Mouse (Mus musculus) spleen, embryonic (tissue): ENCODE data around the gene Rph3a.

ENCODE experiments used
- CTCF ChIA-PET: fragments of 350-600 bp; sonication (Branson Sonifier 250); formaldehyde crosslinking; loops from one replicate; lab custom pipeline; 2022; lab: Charles Lee

Rph3a gene

GRCm38 (mm10) chr5:121009811-121010569 is at the start of gene Rph3a:
Gene Rph3a, minus strand, starts transcription at chr5:121010092.
- CTCF ChIA-PET: no interaction called here

DNA sequence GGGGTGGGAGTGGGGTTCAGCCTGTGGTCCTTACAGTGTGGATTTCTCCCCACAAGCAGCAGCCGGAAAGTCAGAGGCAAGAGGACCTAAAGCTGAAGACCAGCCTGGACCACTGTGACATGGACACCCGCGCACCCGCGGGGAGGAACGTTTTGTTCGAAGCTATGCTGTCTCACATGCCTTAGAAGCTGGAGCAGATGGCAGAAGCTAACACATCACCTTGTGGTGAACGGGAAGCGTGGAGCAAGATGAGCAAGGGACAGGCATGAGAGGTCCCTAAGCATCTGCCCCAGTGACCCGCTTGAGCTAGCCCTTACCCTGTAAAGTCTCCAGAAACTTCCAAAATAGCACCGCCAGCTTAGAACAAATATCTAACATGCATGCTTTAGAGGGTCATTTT is 48.4 kb upstream of the Rph3a start:
- CTCF ChIA-PET: no interaction called here

DNA sequence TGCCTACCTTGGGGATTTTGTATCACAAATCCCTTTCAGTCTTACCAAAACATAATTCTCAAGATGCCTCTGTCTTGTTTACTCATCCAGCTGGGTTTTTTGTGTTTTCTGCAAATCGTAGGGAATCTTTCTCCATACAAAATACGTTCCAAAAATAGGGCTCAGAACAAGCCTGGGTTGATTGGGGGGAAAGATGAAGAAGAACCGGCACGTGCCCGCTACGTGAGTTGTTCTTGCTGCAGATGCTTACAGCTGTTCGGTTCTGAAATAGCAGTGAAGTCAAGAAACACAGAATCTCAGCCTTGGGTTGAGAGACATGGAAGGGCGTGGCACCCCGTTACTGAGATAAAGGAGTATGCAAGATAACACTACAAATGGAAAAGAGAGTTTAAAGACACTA is 44.0 kb upstream of the Rph3a start:
- CTCF ChIA-PET: no interaction called here

- CTCF ChIA-PET: no interaction called here
Measured at GRCm38 (mm10) chr5:121041791-121042190, 31.9 kb upstream of the Rph3a start.

- CTCF ChIA-PET: no interaction called here
Measured at GRCm38 (mm10) chr5:121039465-121039864, 29.6 kb upstream of the Rph3a start.

DNA sequence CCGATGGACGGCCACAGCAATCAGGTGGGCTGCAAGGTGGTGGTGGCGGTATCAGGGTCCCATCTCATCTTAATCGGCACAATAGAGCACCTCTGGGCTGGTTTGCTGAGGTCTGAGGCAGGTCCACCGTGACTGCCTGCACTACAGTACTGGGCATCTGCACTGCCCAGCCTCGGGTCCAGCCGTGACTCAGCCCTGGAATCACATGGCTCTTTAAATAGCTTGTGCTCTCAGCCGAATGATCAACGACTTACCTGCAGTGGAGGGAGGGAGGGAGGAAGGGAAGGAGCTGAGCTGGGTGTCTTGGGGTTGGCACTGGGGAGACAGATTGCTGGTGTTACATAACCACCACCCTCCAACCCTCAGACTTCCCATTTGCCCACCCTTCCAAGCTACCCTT is 20.3 kb upstream of the Rph3a start:
- CTCF ChIA-PET: interaction anchor here (0.5 kb wide), 1 partner anchor 15 kb away, joined by 4 read pairs; no protein-coding TSS in a partner anchor

- CTCF ChIA-PET: no interaction called here
Measured at GRCm38 (mm10) chr5:121019505-121019904, 9.6 kb upstream of the Rph3a start.

GRCm38 (mm10) chr5:121017699-121018098 is 7.8 kb upstream of the Rph3a start:
- CTCF ChIA-PET: no interaction called here

GRCm38 (mm10) chr5:121016405-121016804 is 6.5 kb upstream of the Rph3a start:
- CTCF ChIA-PET: no interaction called here

GRCm38 (mm10) chr5:121014496-121014895 is 4.6 kb upstream of the Rph3a start:
- CTCF ChIA-PET: no interaction called here

- CTCF ChIA-PET: no interaction called here
Measured at GRCm38 (mm10) chr5:121011962-121012361, 2.1 kb upstream of the Rph3a start.

GRCm38 (mm10) chr5:121009406-121009805 is 486 bp downstream of the Rph3a start:
- CTCF ChIA-PET: no interaction called here

DNA sequence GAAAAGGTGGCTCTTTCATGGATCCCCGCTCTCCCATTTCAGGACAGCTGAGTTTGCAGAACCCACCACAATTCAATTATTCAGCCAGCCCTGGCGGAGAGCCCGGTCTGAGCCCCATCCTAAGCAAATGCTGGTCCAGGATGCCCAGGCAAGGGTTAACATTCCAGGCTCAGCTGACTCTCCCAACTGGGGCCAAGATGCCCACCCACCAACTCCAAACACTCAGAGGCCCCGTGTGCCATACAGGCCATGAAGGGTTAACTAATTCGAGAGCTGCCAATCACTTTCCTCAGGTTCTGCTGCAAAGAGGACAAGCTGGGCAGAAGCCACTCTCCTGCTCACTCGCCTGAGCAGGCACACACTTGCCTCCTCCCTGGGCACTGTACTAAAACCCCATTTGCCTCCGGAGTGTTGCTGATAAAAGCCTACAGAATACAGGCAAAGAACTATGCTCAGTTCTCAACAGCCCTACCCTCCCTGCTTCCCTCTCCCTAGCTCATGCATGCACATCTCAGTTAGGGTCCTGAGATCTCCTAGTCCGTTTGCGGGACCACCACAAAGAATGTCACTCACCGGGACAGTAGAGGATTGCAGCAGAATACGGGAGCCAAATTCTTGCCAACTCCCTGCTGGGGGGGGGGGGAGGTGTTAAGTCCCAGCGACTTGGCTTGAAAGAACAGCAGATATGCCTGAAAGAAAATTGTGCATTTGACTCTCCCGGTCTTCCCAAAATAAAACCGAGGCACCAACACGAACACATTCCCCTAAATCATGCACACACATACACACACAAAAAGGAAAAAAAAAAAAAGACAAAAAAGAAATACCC is 1.3 kb downstream of the Rph3a start:
- CTCF ChIA-PET: no interaction called here

DNA sequence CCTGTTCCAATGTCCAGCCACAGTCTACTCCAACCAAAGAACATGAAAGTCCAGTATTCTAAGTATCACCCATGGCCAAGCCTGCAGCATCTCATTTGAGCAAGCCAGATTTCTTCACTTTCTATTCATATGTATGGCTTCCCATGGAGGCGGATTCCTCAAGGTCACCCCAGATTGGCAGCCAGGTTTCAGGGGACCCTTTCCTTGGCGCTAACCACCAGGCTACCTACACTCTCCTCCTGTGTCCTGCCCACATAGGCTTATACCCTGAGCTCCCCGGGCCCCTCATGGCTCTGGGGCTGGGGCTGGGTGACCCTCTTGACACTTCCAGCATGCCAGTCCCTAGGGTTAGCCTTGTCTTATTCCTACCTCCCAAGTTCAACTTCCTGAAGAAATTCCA is 2.3 kb downstream of the Rph3a start:
- CTCF ChIA-PET: no interaction called here

GRCm38 (mm10) chr5:121007130-121007529 is 2.8 kb downstream of the Rph3a start:
- CTCF ChIA-PET: no interaction called here

DNA sequence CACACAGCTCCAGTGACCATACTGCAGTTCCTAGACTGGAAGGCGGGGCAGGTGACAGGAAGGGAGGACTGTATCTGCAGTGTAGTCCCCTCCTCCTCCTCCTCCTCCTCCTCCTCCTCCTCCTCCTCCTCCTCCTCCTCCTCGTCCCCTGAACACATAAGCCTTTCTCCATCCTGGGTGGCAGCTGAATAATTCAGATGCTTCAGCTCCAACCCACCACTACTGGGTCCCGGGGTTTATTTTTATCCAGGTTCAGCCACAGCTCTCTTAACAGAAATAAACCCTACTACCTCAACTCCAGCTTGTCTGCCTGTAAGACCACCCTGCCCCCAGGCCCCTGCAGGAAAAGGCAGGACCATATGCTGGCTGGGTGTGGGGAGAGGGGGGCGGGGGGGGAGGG is 3.7 kb downstream of the Rph3a start:
- CTCF ChIA-PET: no interaction called here

DNA sequence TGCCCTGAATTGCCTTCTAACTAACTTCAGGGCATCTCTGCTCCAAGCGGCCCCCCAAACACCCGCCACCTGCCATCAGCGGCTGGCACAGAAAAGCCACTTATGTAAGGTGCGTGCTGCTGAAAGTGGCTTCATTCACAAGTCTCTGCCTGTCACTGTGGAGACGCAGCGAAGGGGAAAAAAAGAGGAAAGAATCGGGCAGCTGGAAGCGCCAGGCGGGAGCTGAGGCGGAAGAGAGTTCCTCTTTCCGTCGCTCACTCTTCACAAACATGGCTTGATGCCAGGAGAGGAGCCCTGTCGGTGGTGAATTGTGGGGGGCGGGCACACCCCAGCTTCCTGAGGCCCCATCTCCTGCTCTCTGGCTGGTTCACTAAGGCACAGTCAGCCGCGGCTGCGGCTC is 6.1 kb downstream of the Rph3a start:
- CTCF ChIA-PET: no interaction called here

DNA sequence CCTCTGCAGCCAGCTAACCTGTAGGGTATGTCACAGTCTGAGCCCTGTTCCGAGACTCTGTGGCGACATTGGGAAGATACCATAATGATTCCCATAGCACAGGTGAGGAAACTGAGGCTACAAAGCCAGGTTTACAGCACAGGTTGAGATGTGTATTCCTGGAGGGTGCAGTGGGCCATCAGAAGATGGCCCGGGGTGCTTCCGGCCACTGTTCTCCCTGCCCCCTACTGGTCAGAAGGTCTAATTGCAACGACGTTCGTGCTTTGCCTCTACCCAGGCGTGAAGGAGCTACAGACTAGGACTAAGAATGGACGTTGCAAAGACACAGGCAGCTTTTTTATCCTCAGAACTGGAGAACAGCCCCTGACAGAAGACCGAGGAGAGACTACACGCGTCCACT is 10.3 kb downstream of the Rph3a start:
- CTCF ChIA-PET: no interaction called here

GRCm38 (mm10) chr5:120988373-120988772 is 21.5 kb downstream of the Rph3a start:
- CTCF ChIA-PET: no interaction called here

GRCm38 (mm10) chr5:120983029-120983428 is 26.9 kb downstream of the Rph3a start:
- CTCF ChIA-PET: no interaction called here

DNA sequence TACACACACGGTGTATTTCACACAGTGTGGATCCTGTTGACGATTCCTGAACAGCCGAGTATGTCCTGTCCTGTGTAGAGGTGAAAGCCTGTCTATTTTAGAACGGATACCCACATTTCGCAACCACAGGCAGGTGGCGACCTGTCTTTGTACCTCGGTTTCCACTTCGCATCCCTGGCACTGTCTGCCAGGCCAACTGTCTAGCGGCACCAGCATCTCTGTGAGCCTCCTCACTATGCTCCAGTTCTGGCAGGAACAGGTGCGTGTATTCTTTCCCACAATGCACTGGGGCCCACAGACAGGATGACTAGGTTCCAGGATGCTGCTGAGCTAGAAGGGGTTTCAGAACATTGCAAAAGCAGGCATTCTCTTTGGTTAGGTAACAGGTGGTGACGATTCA is 28.7 kb downstream of the Rph3a start:
- CTCF ChIA-PET: no interaction called here

- CTCF ChIA-PET: no interaction called here
Measured at GRCm38 (mm10) chr5:120980116-120980515, 29.8 kb downstream of the Rph3a start.

- CTCF ChIA-PET: interaction anchor here (0.6 kb wide), 1 partner anchor 69 kb away, joined by 5 read pairs; the partner anchor contains the start of gene Oas1a
Measured at GRCm38 (mm10) chr5:120976138-120976537, 33.8 kb downstream of the Rph3a start.
